Mouse (Mus musculus) layer of hippocampus, postnatal 36 days (tissue): ENCODE measurements at regions not wholly inside any gene's neighbourhood (a gene's known extent, or its start where the extent isn't known, plus 50 kb on each side); places are given as distances from the start of the nearest gene placed in this dataset.
"Not testable (repeated sequence)": the region's sequence is repeated elsewhere in the genome, so short reads cannot be mapped to it uniquely, and the experiment has no call there.

Source experiments
- DNase-seq, 2 experiments: peaks; one replicate each; pipeline ENCODE4 v3.0.0; 2022

GRCm38 (mm10) chr10:38458975-38459374, 362.6 kb downstream of the Rfpl4b start:
- DNase-seq = no peak

- DNase-seq = no peak
These were observed 363.2 kb downstream of the Rfpl4b start for GRCm38 (mm10) chr10:38458424-38458823.

GRCm38 (mm10) chr10:38456786-38457185, 364.8 kb downstream of the Rfpl4b start:
- no peak for DNase-seq

GRCm38 (mm10) chr10:38449263-38449662, 372.3 kb downstream of the Rfpl4b start:
- DNase-seq = no peak

- no peak for DNase-seq
These were observed 373.9 kb downstream of the Rfpl4b start for GRCm38 (mm10) chr10:38447706-38448105.

GRCm38 (mm10) chr10:38447256-38447655, 374.3 kb downstream of the Rfpl4b start:
- no peak for DNase-seq

- no peak for DNase-seq
These were observed 382.3 kb downstream of the Rfpl4b start for GRCm38 (mm10) chr10:38439286-38439685.

GRCm38 (mm10) chr10:38436907-38437306, 384.7 kb downstream of the Rfpl4b start:
- DNase-seq = no peak

GRCm38 (mm10) chr10:38421541-38421940, 400.0 kb downstream of the Rfpl4b start:
- DNase-seq = no peak

GRCm38 (mm10) chr10:38419771-38420170, 401.8 kb downstream of the Rfpl4b start:
- DNase-seq = no peak

GRCm38 (mm10) chr10:38383161-38383560, 438.4 kb downstream of the Rfpl4b start:
- DNase-seq = no peak

- peak in 1 of 2 experiments; percentile 8 for DNase-seq
These were observed 439.7 kb downstream of the Rfpl4b start for GRCm38 (mm10) chr10:38381873-38382296.

- no peak for DNase-seq
These were observed 441.2 kb downstream of the Rfpl4b start for GRCm38 (mm10) chr10:38380388-38380787.

GRCm38 (mm10) chr10:38366776-38367175, 454.8 kb downstream of the Rfpl4b start:
- DNase-seq = no peak

GRCm38 (mm10) chr10:38364876-38365275, 456.7 kb downstream of the Rfpl4b start:
- no peak for DNase-seq

- no peak for DNase-seq
These were observed 463.9 kb downstream of the Rfpl4b start for GRCm38 (mm10) chr10:38357539-38358232.

- DNase-seq = no peak
These were observed 467.6 kb downstream of the Rfpl4b start for GRCm38 (mm10) chr10:38353973-38354372.

- DNase-seq = no peak
These were observed 468.1 kb downstream of the Rfpl4b start for GRCm38 (mm10) chr10:38353526-38353925.

- not testable (repeated sequence) for DNase-seq
These were observed 474.6 kb downstream of the Rfpl4b start for GRCm38 (mm10) chr10:38347029-38347428.

- DNase-seq = no peak
These were observed 481.0 kb downstream of the Rfpl4b start for GRCm38 (mm10) chr10:38340406-38341175.

GRCm38 (mm10) chr10:38308716-38309392, 512.7 kb downstream of the Rfpl4b start:
- DNase-seq = no peak

GRCm38 (mm10) chr10:38295724-38296123, 525.9 kb downstream of the Rfpl4b start:
- DNase-seq = no peak

- no peak for DNase-seq
These were observed 532.8 kb downstream of the Rfpl4b start for GRCm38 (mm10) chr10:38288689-38289283.
